Mouse (Mus musculus) embryonic facial prominence, embryonic 13.5 days (tissue): ENCODE results near the gene Itpr1. TPM values are rescaled to one million over a fixed set of nuclear protein-coding genes. Genes with fewer than 3 reads are reported as not detected.

Experiments used
- ATAC-seq: fragments of 200-750 bp; cut with Nextera tagmentation; 2 replicates; pipeline ENCODE4 v1.8.0; 2017; ENCODE audit warnings: low read depth; ENCODE audit not compliant: insufficient number of reproducible peaks, insufficient read depth, low FRiP score, low TSS enrichment
- H3K27ac ChIP-seq: fragments of 300-500 bp; sonication (generic); 2 replicates; pipeline ENCODE4 v1.5.1; 2015; ENCODE audit warnings: moderate library complexity, mild to moderate bottlenecking, inconsistent platforms
- H3K27me3 ChIP-seq: fragments of 300-500 bp; sonication (generic); 2 replicates; pipeline ENCODE4 v1.6.1; 2015; ENCODE audit warnings: mild to moderate bottlenecking, inconsistent platforms
- H3K36me3 ChIP-seq: fragments of 300-500 bp; sonication (generic); 2 replicates; pipeline ENCODE4 v1.6.1; 2015; ENCODE audit warnings: mild to moderate bottlenecking, inconsistent platforms
- H3K4me1 ChIP-seq: fragments of 300-500 bp; sonication (generic); 2 replicates; pipeline ENCODE4 v1.6.1; 2015; ENCODE audit warnings: inconsistent platforms
- H3K4me2 ChIP-seq: fragments of 300-500 bp; sonication (generic); 2 replicates; pipeline ENCODE4 v1.6.1; 2015; ENCODE audit warnings: moderate library complexity, mild to moderate bottlenecking, inconsistent platforms
- H3K4me3 ChIP-seq: fragments of 300-500 bp; sonication (generic); 2 replicates; pipeline ENCODE4 v1.5.1; 2015; ENCODE audit warnings: mild to moderate bottlenecking, inconsistent platforms
- H3K9ac ChIP-seq: fragments of 300-500 bp; sonication (generic); 2 replicates; pipeline ENCODE4 v1.6.1; 2015; ENCODE audit warnings: mild to moderate bottlenecking, inconsistent platforms
- H3K9me3 ChIP-seq: fragments of 300-500 bp; sonication (generic); 2 replicates; pipeline ENCODE4 v1.6.1; 2016; ENCODE audit warnings: inconsistent platforms
- WGBS: fragments of 180-500 bp; shearing (Covaris S2); methylation state at CpG from one replicate; pipeline ENCODE4 v1.1.7; 2015; ENCODE audit warnings: mixed read lengths; 5-methylcytosine and 5-hydroxymethylcytosine counted together
- polyA plus RNA-seq: library from polyadenylated mRNA; unstranded; fragments of >200 nt; fragmentation: Nextera tagmentation; extraction: Ambion mirVana; gene quantifications from 2 replicates; pipeline ENCODE4 v1.2.1, GENCODE M21; 2015

Gene Itpr1
- polyA plus RNA-seq, 1 experiment from 2014 or later = 7.8 TPM

DNA sequence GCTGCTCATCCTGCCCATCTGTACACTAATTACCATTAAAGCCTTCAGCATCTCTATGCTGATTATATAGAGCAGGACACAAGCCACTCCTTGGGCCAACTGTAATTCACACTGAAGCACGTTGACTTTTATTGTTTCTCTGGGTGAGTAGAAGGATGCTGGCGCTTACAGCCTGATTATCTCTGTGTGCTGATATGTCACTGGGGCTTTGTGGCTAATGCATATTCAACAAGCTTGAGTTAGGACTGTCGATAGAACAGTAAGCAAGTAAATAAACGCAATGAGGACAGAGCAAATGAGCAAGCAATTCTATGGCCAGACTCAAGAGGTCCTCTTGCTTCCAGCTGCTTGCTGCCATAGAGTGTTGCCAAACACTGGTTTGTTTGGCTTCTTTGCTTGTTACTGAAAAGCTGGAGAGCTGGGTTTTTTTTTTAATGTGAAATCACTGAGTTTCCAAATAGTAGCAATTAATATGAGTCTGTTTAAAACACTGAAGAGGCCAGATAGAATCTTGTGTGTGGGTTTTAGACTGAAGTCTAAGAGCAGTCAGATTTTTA, 103.5 kb downstream of the Itpr1 start:
- H3K27me3 ChIP-seq = no peaks in the 10 kb centered on the region
- ATAC-seq = no peak
- 90% methylated on average over 4 of the region's 4 CpGs for WGBS
- H3K4me1 ChIP-seq = 0 out of 2 replicates have a peak, but pooled peaks cover 4% of the 10 kb centered on the region
- H3K9ac ChIP-seq = no peak overlapping the region
- H3K9me3 ChIP-seq = no peaks in the 10 kb centered on the region
- no peaks in the 10 kb centered on the region for H3K36me3 ChIP-seq
- H3K27ac ChIP-seq = no peak overlapping the region
- H3K4me3 ChIP-seq = no peak overlapping the region
- H3K4me2 ChIP-seq = no peak overlapping the region

GRCm38 (mm10) chr6:108316951-108317350, 104.1 kb downstream of the Itpr1 start:
- H3K27me3 ChIP-seq = no peaks in the 10 kb centered on the region
- no peak for ATAC-seq
- H3K4me1 ChIP-seq = 0 out of 2 replicates have a peak, but pooled peaks cover 4% of the 10 kb centered on the region
- WGBS = 85% methylated on average over 1 of the region's 1 CpGs
- no peak overlapping the region for H3K9ac ChIP-seq
- H3K4me3 ChIP-seq = no peak overlapping the region
- H3K4me2 ChIP-seq = no peak overlapping the region
- H3K9me3 ChIP-seq = no peaks in the 10 kb centered on the region
- H3K27ac ChIP-seq = no peak overlapping the region
- H3K36me3 ChIP-seq = no peaks in the 10 kb centered on the region

DNA sequence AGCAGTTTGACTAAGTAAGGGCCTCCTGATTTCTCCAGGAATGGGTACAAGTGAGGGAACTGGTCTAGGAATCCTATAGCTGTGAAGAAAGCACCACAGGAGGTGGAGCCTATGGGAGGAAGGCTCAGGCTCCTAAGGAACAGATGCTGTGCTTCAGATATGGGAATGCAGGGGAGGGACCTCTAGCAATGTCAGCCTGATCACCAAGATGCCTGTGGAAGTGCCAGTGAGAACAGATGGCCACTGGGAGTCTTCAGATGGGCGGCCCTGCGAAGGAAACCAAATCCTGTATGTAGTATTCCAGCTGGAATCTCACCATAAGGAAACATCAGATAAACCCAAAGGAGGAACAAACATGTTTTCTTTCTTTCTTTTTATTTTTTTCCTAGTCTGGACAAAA, 108.8 kb downstream of the Itpr1 start:
- no peak for ATAC-seq
- H3K9ac ChIP-seq = no peak overlapping the region
- H3K27ac ChIP-seq = no peak overlapping the region
- no peaks in the 10 kb centered on the region for H3K27me3 ChIP-seq
- no peak overlapping the region for H3K4me3 ChIP-seq
- H3K9me3 ChIP-seq = no peaks in the 10 kb centered on the region
- H3K4me2 ChIP-seq = no peak overlapping the region
- 80% methylated on average over 2 of the region's 2 CpGs for WGBS
- no peaks in the 10 kb centered on the region for H3K36me3 ChIP-seq
- H3K4me1 ChIP-seq = no peaks in the 10 kb centered on the region

DNA sequence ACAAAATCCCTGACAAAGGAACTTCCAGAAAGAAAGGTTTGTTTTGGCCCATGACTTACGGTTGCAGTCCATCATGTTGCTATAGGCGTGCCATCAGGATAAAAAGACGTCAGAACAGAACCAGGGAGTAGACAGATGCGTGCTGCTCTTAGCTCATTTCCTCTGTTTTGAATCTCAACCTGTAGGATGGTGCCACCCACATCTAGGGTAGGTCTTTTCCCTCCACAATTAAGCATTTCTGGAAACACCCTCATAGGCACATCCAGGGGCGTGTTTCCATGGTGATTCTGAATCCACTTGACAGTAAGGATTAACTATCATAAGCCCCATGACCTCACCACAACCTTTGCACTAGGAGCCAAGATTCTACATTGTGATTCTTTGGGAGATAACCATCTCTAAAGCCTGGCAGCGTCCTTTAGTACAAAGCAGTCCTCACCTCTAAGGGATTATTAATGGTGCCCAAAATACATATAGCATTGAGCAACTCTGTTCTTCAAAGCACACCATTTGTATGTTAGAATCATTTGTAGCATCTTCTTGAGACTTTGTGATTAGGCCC, 111.6 kb downstream of the Itpr1 start:
- H3K9ac ChIP-seq = no peak overlapping the region
- H3K27ac ChIP-seq = no peak overlapping the region
- ATAC-seq = no peak
- no peaks in the 10 kb centered on the region for H3K36me3 ChIP-seq
- WGBS = 84% methylated on average over 6 of the region's 6 CpGs
- no peak overlapping the region for H3K4me3 ChIP-seq
- H3K27me3 ChIP-seq = no peaks in the 10 kb centered on the region
- no peak overlapping the region for H3K4me2 ChIP-seq
- H3K4me1 ChIP-seq = no peaks in the 10 kb centered on the region
- no peaks in the 10 kb centered on the region for H3K9me3 ChIP-seq

DNA sequence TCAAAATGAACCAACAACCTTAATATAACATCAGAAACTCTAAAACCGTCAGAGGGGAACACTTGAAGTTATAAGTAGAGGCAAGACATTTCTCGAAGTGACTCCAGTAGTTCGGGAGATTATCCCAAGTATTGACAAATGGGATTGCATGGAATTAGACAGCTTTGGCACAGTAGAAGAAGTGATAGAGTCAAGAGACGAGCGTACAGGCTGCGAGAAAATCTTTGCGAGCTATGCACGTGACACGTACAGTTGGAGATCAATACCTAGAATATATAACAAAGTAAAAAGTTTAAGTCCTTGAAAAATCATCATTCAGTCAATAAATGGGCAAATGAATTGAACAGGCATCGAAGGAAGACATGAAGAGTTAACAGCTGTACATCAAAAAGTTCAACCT, 112.5 kb downstream of the Itpr1 start:
- Histone ChIP-seq H3K27ac (no peak overlapping the region), H3K9ac (no peak overlapping the region), H3K9me3 (no peaks in the 10 kb centered on the region), H3K4me1 (no peaks in the 10 kb centered on the region), H3K36me3 (no peaks in the 10 kb centered on the region), H3K4me2 (no peak overlapping the region), H3K27me3 (no peaks in the 10 kb centered on the region), H3K4me3 (no peak overlapping the region)
- no peak for ATAC-seq
- WGBS = 94% methylated on average over 10 of the region's 10 CpGs

GRCm38 (mm10) chr6:108325948-108326411, 113.1 kb downstream of the Itpr1 start:
- Histone ChIP-seq H3K27me3 (no peaks in the 10 kb centered on the region), H3K9me3 (no peaks in the 10 kb centered on the region)

GRCm38 (mm10) chr6:108326751-108327161, 113.9 kb downstream of the Itpr1 start:
- Histone ChIP-seq H3K9ac (no peak overlapping the region), H3K4me1 (no peaks in the 10 kb centered on the region), H3K9me3 (no peaks in the 10 kb centered on the region), H3K36me3 (no peaks in the 10 kb centered on the region), H3K4me2 (no peak overlapping the region), H3K27ac (no peak overlapping the region), H3K4me3 (no peak overlapping the region), H3K27me3 (no peaks in the 10 kb centered on the region)
- ATAC-seq = no peak
- 81% methylated on average over 10 of the region's 10 CpGs for WGBS

More at GRCm38 (mm10) chr6:108325948-108326411, 113.1 kb downstream of the Itpr1 start:
- Histone ChIP-seq H3K4me1 (no peaks in the 10 kb centered on the region), H3K4me3 (no peak overlapping the region), H3K27ac (no peak overlapping the region), H3K9ac (no peak overlapping the region), H3K4me2 (no peak overlapping the region), H3K36me3 (no peaks in the 10 kb centered on the region)
- no peak for ATAC-seq
- WGBS = 94% methylated on average over 12 of the region's 12 CpGs

- 73% methylated on average over 6 of the region's 6 CpGs for WGBS
- Histone ChIP-seq H3K36me3 (no peaks in the 10 kb centered on the region), H3K9ac (no peak overlapping the region), H3K9me3 (no peaks in the 10 kb centered on the region), H3K4me1 (no peaks in the 10 kb centered on the region), H3K4me3 (no peak overlapping the region), H3K27ac (no peak overlapping the region), H3K27me3 (no peaks in the 10 kb centered on the region), H3K4me2 (no peak overlapping the region)
- no peak for ATAC-seq
These were observed 114.7 kb downstream of the Itpr1 start for GRCm38 (mm10) chr6:108327561-108327960.

- no peak overlapping the region for H3K4me2 ChIP-seq
- H3K4me3 ChIP-seq = no peak overlapping the region
- WGBS = 82% methylated on average over 7 of the region's 7 CpGs
- H3K27ac ChIP-seq = no peak overlapping the region
- ATAC-seq = no peak
- H3K4me1 ChIP-seq = no peaks in the 10 kb centered on the region
- no peaks in the 10 kb centered on the region for H3K27me3 ChIP-seq
- H3K9ac ChIP-seq = no peak overlapping the region
- H3K36me3 ChIP-seq = no peaks in the 10 kb centered on the region
- no peaks in the 10 kb centered on the region for H3K9me3 ChIP-seq
These were observed 115.4 kb downstream of the Itpr1 start for GRCm38 (mm10) chr6:108328296-108328695.

GRCm38 (mm10) chr6:108330461-108330860, 117.6 kb downstream of the Itpr1 start:
- H3K36me3 ChIP-seq = no peaks in the 10 kb centered on the region
- H3K4me2 ChIP-seq = no peak overlapping the region
- no peaks in the 10 kb centered on the region for H3K9me3 ChIP-seq
- H3K9ac ChIP-seq = no peak overlapping the region
- peaks cover 9% of the 10 kb centered on the region for H3K4me1 ChIP-seq
- ATAC-seq = no peak
- WGBS = 84% methylated on average over 8 of the region's 8 CpGs
- H3K27ac ChIP-seq = no peak overlapping the region
- no peaks in the 10 kb centered on the region for H3K27me3 ChIP-seq
- no peak overlapping the region for H3K4me3 ChIP-seq

GRCm38 (mm10) chr6:108331268-108331667, 118.4 kb downstream of the Itpr1 start:
- peaks cover 9% of the 10 kb centered on the region for H3K4me1 ChIP-seq
- H3K4me3 ChIP-seq = no peak overlapping the region
- WGBS = 76% methylated on average over 3 of the region's 3 CpGs
- H3K9ac ChIP-seq = no peak overlapping the region
- ATAC-seq = no peak
- no peaks in the 10 kb centered on the region for H3K9me3 ChIP-seq
- H3K27ac ChIP-seq = no peak overlapping the region
- H3K27me3 ChIP-seq = no peaks in the 10 kb centered on the region
- no peaks in the 10 kb centered on the region for H3K36me3 ChIP-seq
- H3K4me2 ChIP-seq = no peak overlapping the region

DNA sequence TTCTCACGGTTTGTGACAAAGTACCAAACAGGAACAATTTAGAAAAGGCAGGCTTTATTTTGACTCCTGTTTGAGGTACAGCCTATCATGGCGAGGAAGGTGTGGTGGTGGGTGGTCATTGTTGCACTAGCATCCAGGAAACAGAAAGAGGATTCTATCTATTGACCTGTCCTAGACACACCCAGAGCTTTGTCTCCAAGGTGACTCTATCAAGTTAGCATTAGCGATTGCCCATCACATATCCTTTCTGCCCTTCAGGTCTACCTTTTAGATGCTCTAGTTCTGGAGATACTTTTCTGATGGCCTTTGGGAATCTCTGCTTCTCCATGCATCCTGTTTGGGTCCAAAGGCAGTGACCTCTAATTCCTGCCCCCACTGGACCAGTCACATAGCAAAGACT, 121.2 kb downstream of the Itpr1 start:
- Histone ChIP-seq H3K27ac (no peak overlapping the region), H3K4me1 (peaks cover 9% of the 10 kb centered on the region), H3K27me3 (no peaks in the 10 kb centered on the region), H3K36me3 (no peaks in the 10 kb centered on the region), H3K9me3 (no peaks in the 10 kb centered on the region), H3K9ac (no peak overlapping the region), H3K4me2 (no peak overlapping the region), H3K4me3 (no peak overlapping the region)
- WGBS = 87% methylated on average over 3 of the region's 3 CpGs
- no peak for ATAC-seq
